Mouse (Mus musculus): ENCODE data around the gene Rcc2. TPM values are rescaled to one million over a fixed set of nuclear protein-coding genes. Genes with fewer than 3 reads are reported as not detected.

Gene Rcc2
- polyA plus RNA-seq, 1 experiment from 2014 or later = 13.7 TPM

- Histone ChIP-seq H3K27me3 (replicated peaks; ENCODE audit: control insufficient read depth, insufficient read depth, low read length) (no peaks in the 10 kb centered on the region), H3K9ac (ENCODE audit: low read depth, low read length) (no peak overlapping the region), H3K36me3 (ENCODE audit: control insufficient read depth, insufficient read depth, low read length) (no peaks in the 10 kb centered on the region), H3K4me3 (ENCODE audit: low read length) (no peak overlapping the region), H3K27ac (ENCODE audit: low read length) (no peak overlapping the region), H3K4me2 (ENCODE audit: low read depth, low read length) (no peak overlapping the region), H3K9me3 (ENCODE audit: control insufficient read depth, low read length) (no peaks in the 10 kb centered on the region), H3K4me1 (ENCODE audit: control insufficient read depth, insufficient read depth, low read length) (no peaks in the 10 kb centered on the region)
- no peak for ATAC-seq
- 86% methylated on average over 11 of the region's 11 CpGs for WGBS
Observed at GRCm38 (mm10) chr4:140740655-140741054, 40.3 kb downstream of the Rcc2 start.

GRCm38 (mm10) chr4:140741401-140741800 is 41.1 kb downstream of the Rcc2 start:
- H3K4me2 ChIP-seq (ENCODE audit: low read depth, low read length) = no peak overlapping the region
- H3K27me3 ChIP-seq (replicated peaks; ENCODE audit: control insufficient read depth, insufficient read depth, low read length) = no peaks in the 10 kb centered on the region
- H3K4me1 ChIP-seq (ENCODE audit: control insufficient read depth, insufficient read depth, low read length) = no peaks in the 10 kb centered on the region
- no peak for ATAC-seq
- H3K9me3 ChIP-seq (ENCODE audit: control insufficient read depth, low read length) = no peaks in the 10 kb centered on the region
- H3K27ac ChIP-seq (ENCODE audit: low read length) = no peak overlapping the region
- H3K36me3 ChIP-seq (ENCODE audit: control insufficient read depth, insufficient read depth, low read length) = no peaks in the 10 kb centered on the region
- H3K9ac ChIP-seq (ENCODE audit: low read depth, low read length) = no peak overlapping the region
- WGBS = 85% methylated on average over 6 of the region's 6 CpGs
- no peak overlapping the region for H3K4me3 ChIP-seq (ENCODE audit: low read length)

- H3K4me1 ChIP-seq (ENCODE audit: control insufficient read depth, insufficient read depth, low read length) = peaks cover under 1% of the 10 kb centered on the region; the same call in 1 of the 2 replicates
- H3K9me3 ChIP-seq (ENCODE audit: control insufficient read depth, low read length) = no peaks in the 10 kb centered on the region
- H3K4me2 ChIP-seq (ENCODE audit: low read depth, low read length) = no peak within 1 kb of the TSS
- H3K36me3 ChIP-seq (ENCODE audit: control insufficient read depth, insufficient read depth, low read length) = no peaks in the 10 kb centered on the region
- 74% methylated on average over 2 of the region's 2 CpGs for WGBS
- H3K4me3 ChIP-seq (ENCODE audit: low read length) = no peak within 1 kb of the TSS
- no peaks in the 10 kb centered on the region for H3K27me3 ChIP-seq (replicated peaks; ENCODE audit: control insufficient read depth, insufficient read depth, low read length)
- no peak within 1 kb of the TSS for H3K9ac ChIP-seq (ENCODE audit: low read depth, low read length)
- no peak for ATAC-seq
- H3K27ac ChIP-seq (ENCODE audit: low read length) = no peak within 1 kb of the TSS
Observed at GRCm38 (mm10) chr4:140742543-140742942, 42.2 kb downstream of the Rcc2 start, which contains the start of gene Padi6. TSS of gene Padi6 (minus strand) at chr4:140742643.

- Histone ChIP-seq H3K9ac (ENCODE audit: low read depth, low read length) (no peak overlapping the region), H3K9me3 (ENCODE audit: control insufficient read depth, low read length) (no peaks in the 10 kb centered on the region), H3K27me3 (replicated peaks; ENCODE audit: control insufficient read depth, insufficient read depth, low read length) (no peaks in the 10 kb centered on the region), H3K4me1 (ENCODE audit: control insufficient read depth, insufficient read depth, low read length) (peaks cover 5% of the 10 kb centered on the region; the same call in 1 of the 2 replicates), H3K36me3 (ENCODE audit: control insufficient read depth, insufficient read depth, low read length) (no peaks in the 10 kb centered on the region), H3K4me2 (ENCODE audit: low read depth, low read length) (no peak overlapping the region), H3K4me3 (ENCODE audit: low read length) (no peak overlapping the region), H3K27ac (ENCODE audit: low read length) (no peak overlapping the region)
- no peak for ATAC-seq
- WGBS = 34% methylated on average over 4 of the region's 4 CpGs
Observed at GRCm38 (mm10) chr4:140743086-140743485, 42.7 kb downstream of the Rcc2 start.

- no peak for ATAC-seq
- no peaks in the 10 kb centered on the region for H3K9me3 ChIP-seq (ENCODE audit: control insufficient read depth, low read length)
- no peaks in the 10 kb centered on the region for H3K27me3 ChIP-seq (replicated peaks; ENCODE audit: control insufficient read depth, insufficient read depth, low read length)
- no peak overlapping the region for H3K4me2 ChIP-seq (ENCODE audit: low read depth, low read length)
- H3K4me3 ChIP-seq (ENCODE audit: low read length) = no peak overlapping the region
- WGBS = 14% methylated on average over 3 of the region's 3 CpGs
- H3K9ac ChIP-seq (ENCODE audit: low read depth, low read length) = no peak overlapping the region
- H3K36me3 ChIP-seq (ENCODE audit: control insufficient read depth, insufficient read depth, low read length) = no peaks in the 10 kb centered on the region
- H3K27ac ChIP-seq (ENCODE audit: low read length) = no peak overlapping the region
- peaks cover 5% of the 10 kb centered on the region; the same call in 1 of the 2 replicates for H3K4me1 ChIP-seq (ENCODE audit: control insufficient read depth, insufficient read depth, low read length)
Observed at GRCm38 (mm10) chr4:140744654-140745053, 44.3 kb downstream of the Rcc2 start.

- peak overlapping the region; percentile 59 for H3K9ac ChIP-seq (ENCODE audit: low read depth, low read length)
- no peak overlapping the region for H3K4me2 ChIP-seq (ENCODE audit: low read depth, low read length)
- peak; percentile 67 for ATAC-seq
- H3K4me1 ChIP-seq (ENCODE audit: control insufficient read depth, insufficient read depth, low read length) = peaks cover 8% of the 10 kb centered on the region; the same call in 1 of the 2 replicates
- no peaks in the 10 kb centered on the region for H3K9me3 ChIP-seq (ENCODE audit: control insufficient read depth, low read length)
- H3K27ac ChIP-seq (ENCODE audit: low read length) = 0 out of 2 replicates have a peak overlapping the region, but pooled peaks have one; percentile 25
- no peak overlapping the region for H3K4me3 ChIP-seq (ENCODE audit: low read length)
- 19% methylated on average over 12 of the region's 12 CpGs for WGBS
- H3K36me3 ChIP-seq (ENCODE audit: control insufficient read depth, insufficient read depth, low read length) = no peaks in the 10 kb centered on the region
- no peaks in the 10 kb centered on the region for H3K27me3 ChIP-seq (replicated peaks; ENCODE audit: control insufficient read depth, insufficient read depth, low read length)
Observed at GRCm38 (mm10) chr4:140747978-140748377, 47.6 kb downstream of the Rcc2 start.

- Histone ChIP-seq H3K4me2 (ENCODE audit: low read depth, low read length) (peak overlapping the region; percentile 42), H3K27ac (ENCODE audit: low read length) (no peak overlapping the region), H3K4me1 (ENCODE audit: control insufficient read depth, insufficient read depth, low read length) (peaks cover 8% of the 10 kb centered on the region; the same call in 1 of the 2 replicates), H3K9me3 (ENCODE audit: control insufficient read depth, low read length) (no peaks in the 10 kb centered on the region), H3K36me3 (ENCODE audit: control insufficient read depth, insufficient read depth, low read length) (no peaks in the 10 kb centered on the region), H3K9ac (ENCODE audit: low read depth, low read length) (no peak overlapping the region), H3K4me3 (ENCODE audit: low read length) (peak overlapping the region; percentile 32), H3K27me3 (replicated peaks; ENCODE audit: control insufficient read depth, insufficient read depth, low read length) (no peaks in the 10 kb centered on the region)
- peak; percentile 71 for ATAC-seq
- WGBS = 10% methylated on average over 19 of the region's 19 CpGs
Observed at GRCm38 (mm10) chr4:140750328-140750727, 50.0 kb downstream of the Rcc2 start.

GRCm38 (mm10) chr4:140753366-140753765 is 53.0 kb downstream of the Rcc2 start:
- Histone ChIP-seq H3K9me3 (ENCODE audit: control insufficient read depth, low read length) (no peaks in the 10 kb centered on the region), H3K9ac (ENCODE audit: low read depth, low read length) (no peak overlapping the region), H3K27me3 (replicated peaks; ENCODE audit: control insufficient read depth, insufficient read depth, low read length) (no peaks in the 10 kb centered on the region), H3K27ac (ENCODE audit: low read length) (no peak overlapping the region), H3K4me3 (ENCODE audit: low read length) (no peak overlapping the region), H3K36me3 (ENCODE audit: control insufficient read depth, insufficient read depth, low read length) (no peaks in the 10 kb centered on the region), H3K4me1 (ENCODE audit: control insufficient read depth, insufficient read depth, low read length) (peaks cover 7% of the 10 kb centered on the region; the same call in 1 of the 2 replicates), H3K4me2 (ENCODE audit: low read depth, low read length) (no peak overlapping the region)
- WGBS = 54% methylated on average over 7 of the region's 7 CpGs
- ATAC-seq = no peak; the same call in 1 of the 2 replicates

- H3K27ac ChIP-seq (ENCODE audit: low read length) = no peak overlapping the region
Observed at GRCm38 (mm10) chr4:140755811-140756210, 55.5 kb downstream of the Rcc2 start.

GRCm38 (mm10) chr4:140761601-140762000 is 61.3 kb downstream of the Rcc2 start:
- Histone ChIP-seq H3K9me3 (ENCODE audit: control insufficient read depth, low read length) (no peaks in the 10 kb centered on the region), H3K4me3 (ENCODE audit: low read length) (no peak overlapping the region), H3K4me1 (ENCODE audit: control insufficient read depth, insufficient read depth, low read length) (peaks cover 4% of the 10 kb centered on the region; the same call in 1 of the 2 replicates), H3K36me3 (ENCODE audit: control insufficient read depth, insufficient read depth, low read length) (no peaks in the 10 kb centered on the region), H3K27ac (ENCODE audit: low read length) (no peak overlapping the region), H3K9ac (ENCODE audit: low read depth, low read length) (no peak overlapping the region), H3K27me3 (replicated peaks; ENCODE audit: control insufficient read depth, insufficient read depth, low read length) (no peaks in the 10 kb centered on the region), H3K4me2 (ENCODE audit: low read depth, low read length) (no peak overlapping the region)
- 82% methylated on average over 7 of the region's 7 CpGs for WGBS
- ATAC-seq = no peak

More at GRCm38 (mm10) chr4:140755811-140756210, 55.5 kb downstream of the Rcc2 start:
- WGBS = 82% methylated on average over 3 of the region's 3 CpGs
- no peak overlapping the region for H3K4me2 ChIP-seq (ENCODE audit: low read depth, low read length)
- H3K36me3 ChIP-seq (ENCODE audit: control insufficient read depth, insufficient read depth, low read length) = no peaks in the 10 kb centered on the region
- ATAC-seq = no peak
- H3K9ac ChIP-seq (ENCODE audit: low read depth, low read length) = no peak overlapping the region
- no peak overlapping the region for H3K4me3 ChIP-seq (ENCODE audit: low read length)
- H3K4me1 ChIP-seq (ENCODE audit: control insufficient read depth, insufficient read depth, low read length) = peaks cover 4% of the 10 kb centered on the region; the same call in 1 of the 2 replicates
- H3K9me3 ChIP-seq (ENCODE audit: control insufficient read depth, low read length) = no peaks in the 10 kb centered on the region
- H3K27me3 ChIP-seq (replicated peaks; ENCODE audit: control insufficient read depth, insufficient read depth, low read length) = no peaks in the 10 kb centered on the region
